Mouse (Mus musculus) neural tube, embryonic 10.5 days (tissue): Measurements from ENCODE around the gene Prom1.
"Not testable (repeated sequence)": the region's sequence is repeated elsewhere in the genome, so short reads cannot be mapped to it uniquely, and the experiment has no call there.

Source experiments
- DNase-seq: peaks from one replicate; pipeline ENCODE4 v3.0.0-alpha.2; 2017; ENCODE audit warnings: low spot score; ENCODE audit errors: extremely low spot score

Gene Prom1

GRCm38 (mm10) chr5:44101231-44102110 lies at the start of gene Prom1:
Gene Prom1, minus strand, starts transcription at chr5:44102032.
- peak; percentile 83 for DNase-seq

DNA sequence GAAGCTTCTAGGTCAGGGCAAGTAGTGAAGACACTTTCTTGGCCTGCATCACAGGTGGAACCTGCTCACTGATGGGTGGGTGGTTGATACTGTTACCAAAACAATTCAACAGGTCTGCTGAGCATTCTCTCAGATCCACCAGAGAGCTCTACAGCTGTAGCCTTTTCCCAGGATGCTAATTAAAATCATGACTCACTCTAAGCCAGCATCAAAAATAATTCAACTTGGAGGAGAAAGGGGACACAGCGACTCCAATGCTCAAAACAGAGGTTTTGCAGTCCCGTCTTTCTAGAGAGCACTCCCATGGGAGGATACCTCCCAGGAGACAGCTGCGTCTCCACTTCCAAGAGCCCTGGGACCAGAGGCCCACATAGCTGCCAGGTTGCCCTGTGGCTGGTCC lies 45.9 kb upstream of the Prom1 start:
- DNase-seq, result no peak

DNA sequence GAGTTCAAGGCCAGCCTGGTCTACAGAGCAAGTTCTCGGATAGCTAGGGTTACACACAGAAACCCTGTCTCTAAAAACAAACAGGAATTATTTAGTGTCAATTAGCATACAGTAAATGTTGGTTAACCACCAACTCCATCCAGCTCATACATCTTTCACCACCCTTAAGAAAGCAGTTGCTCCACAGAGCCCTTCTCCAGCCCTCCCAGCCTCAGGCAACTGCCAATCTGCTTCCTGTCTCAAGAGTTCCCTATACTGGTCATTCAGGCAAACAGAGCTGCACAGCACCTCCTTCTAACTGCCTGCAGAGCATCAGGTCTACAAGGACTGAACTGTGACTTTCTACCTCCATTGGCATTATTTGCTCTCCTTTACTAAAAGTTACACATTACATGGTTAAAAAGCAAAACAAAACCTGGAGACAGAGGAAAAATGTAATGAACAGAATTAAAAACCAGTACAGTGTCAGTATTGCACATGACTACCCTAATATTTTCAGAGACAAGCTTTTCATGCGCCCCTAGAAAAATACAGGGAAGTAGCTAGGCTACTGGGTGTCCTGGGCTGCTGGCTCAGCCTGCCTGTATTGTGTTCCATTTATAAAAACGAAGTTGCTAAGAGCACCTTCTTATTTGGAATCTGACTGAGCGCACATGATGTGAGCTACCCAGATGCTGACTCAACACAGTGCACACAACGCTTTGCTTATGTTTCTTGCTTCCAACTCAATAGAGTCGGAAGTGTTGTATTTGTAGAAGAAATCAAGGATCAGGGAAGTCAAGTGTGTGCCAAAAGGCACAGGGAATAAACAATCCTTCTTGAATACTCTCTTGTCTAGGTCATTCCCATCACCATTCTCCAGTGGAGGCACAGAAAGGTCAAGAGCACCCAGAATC lies 44.9 kb upstream of the Prom1 start:
- DNase-seq, result no peak

GRCm38 (mm10) chr5:44143467-44144235 lies 41.8 kb upstream of the Prom1 start:
- no peak for DNase-seq

GRCm38 (mm10) chr5:44127487-44127886 lies 25.7 kb upstream of the Prom1 start:
- DNase-seq, result no peak

DNA sequence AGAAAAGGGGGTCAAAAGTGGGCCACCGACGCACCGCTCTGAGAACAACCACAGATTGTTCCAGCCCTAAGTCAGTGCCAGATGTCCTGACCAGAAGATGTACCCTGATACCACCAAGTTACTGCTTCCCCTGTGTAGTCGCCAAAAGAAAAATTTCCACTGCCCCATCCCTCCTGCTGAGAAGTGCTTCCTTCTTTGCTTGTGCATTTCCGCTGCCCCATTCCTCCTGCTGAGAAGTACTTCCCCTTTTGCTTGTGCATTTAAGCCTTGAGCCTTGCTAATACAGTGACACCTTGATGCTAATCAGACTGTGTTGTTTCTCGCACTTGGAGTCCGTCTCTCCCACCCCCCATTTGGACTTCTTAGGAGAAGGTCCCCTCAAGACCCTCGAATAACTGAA lies 24.7 kb upstream of the Prom1 start:
- DNase-seq, result not testable (repeated sequence)

DNA sequence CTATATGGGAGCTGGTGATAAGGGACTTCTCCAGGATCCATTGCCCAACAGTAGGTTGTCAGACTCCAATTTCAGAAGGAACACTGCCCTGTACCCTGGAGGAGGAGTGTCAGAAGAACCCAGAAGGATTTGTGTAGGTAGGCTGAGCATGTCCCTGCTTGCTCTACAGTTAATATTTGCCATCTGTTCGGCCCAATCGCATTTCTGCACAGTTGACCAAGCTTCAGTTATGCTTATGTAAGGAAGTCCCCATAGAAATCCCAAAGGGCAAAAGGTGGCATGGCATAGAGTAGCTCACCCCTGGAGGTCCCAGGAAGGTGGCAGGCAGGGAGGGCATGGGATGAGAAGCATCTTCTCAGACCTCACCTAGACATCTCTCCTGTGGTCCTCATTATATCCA lies 19.6 kb upstream of the Prom1 start:
- DNase-seq, result no peak

DNA sequence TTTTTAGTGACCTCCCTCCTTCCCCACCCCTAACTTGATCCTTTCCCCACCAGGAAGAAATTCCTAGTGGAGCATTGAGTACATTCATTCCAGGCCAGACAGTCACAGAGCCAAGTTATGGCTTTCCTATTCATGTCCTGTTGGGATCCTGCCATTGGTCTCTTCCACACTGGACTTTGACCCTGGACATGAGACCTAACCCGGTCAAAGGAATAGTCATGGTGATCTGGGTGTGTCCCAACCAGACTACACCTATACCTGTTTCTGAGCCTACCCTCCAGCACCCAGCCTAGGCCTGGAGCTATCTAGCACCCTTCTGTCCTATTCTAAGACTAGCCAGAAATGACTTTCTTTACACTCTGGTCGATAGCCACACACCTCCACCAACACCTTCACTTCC lies 11.3 kb upstream of the Prom1 start:
- DNase-seq, result no peak

GRCm38 (mm10) chr5:44109121-44109520 lies 7.3 kb upstream of the Prom1 start:
- no peak for DNase-seq

GRCm38 (mm10) chr5:44108125-44108524 lies 6.3 kb upstream of the Prom1 start:
- no peak for DNase-seq

DNA sequence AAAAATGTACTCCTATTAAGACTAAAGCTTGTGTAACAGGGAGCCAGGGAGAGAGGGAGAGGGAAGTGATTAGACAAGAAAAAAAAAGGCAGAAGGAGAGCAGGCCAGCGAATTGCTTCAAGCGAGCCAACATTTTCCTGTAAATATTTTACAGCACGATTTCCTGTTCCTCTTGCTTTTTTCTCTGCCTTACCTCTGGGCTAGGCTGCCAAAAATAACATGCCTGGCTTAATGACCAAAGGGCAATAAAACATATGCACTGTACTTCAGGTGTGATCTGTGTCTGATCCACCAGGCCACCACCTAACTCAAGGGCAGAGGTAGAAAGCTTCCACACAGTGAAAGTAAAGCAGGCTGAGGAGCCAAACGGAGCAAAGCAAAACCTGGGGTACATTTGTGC lies 3.4 kb upstream of the Prom1 start:
- no peak for DNase-seq

GRCm38 (mm10) chr5:44104686-44105085 lies 2.9 kb upstream of the Prom1 start:
- no peak for DNase-seq

DNA sequence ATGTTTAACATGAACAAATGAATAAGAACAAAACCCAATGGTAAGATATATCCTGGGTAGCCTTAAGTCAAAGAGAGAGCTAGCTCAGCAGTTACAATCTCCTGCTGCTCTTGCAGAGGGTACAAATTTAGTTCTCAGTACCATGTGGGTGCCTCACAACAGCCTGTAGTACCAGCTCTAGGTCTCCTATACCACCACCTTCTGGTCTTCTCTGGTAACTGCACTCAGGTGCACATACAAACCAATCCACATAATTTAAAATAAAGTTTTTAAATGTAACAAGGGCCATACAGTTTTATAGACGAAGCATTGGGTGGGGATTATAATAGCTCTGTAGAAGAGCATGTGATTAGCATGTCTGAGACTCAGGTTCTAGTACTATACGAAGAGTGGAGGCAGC lies 2.3 kb upstream of the Prom1 start:
- DNase-seq, result no peak

DNA sequence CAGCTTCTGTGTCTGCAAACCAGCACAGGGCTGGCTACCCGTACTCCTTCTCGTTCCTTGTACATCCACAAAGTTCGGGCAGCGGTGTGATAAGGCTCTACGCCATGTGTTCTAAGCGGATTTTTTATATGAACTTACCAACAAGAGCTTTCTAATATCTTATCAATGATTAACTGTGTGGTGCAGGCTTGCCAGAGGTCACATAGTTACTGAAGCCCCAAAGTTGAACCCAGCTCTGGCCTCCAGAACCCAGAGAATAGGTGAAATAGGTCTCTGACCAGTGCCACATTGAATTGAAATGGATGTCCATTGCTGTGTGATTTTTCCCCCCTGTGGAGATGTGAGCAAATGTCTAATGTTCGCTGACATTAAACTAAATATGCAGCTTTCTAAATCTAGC lies 1.3 kb upstream of the Prom1 start:
- no peak for DNase-seq

DNA sequence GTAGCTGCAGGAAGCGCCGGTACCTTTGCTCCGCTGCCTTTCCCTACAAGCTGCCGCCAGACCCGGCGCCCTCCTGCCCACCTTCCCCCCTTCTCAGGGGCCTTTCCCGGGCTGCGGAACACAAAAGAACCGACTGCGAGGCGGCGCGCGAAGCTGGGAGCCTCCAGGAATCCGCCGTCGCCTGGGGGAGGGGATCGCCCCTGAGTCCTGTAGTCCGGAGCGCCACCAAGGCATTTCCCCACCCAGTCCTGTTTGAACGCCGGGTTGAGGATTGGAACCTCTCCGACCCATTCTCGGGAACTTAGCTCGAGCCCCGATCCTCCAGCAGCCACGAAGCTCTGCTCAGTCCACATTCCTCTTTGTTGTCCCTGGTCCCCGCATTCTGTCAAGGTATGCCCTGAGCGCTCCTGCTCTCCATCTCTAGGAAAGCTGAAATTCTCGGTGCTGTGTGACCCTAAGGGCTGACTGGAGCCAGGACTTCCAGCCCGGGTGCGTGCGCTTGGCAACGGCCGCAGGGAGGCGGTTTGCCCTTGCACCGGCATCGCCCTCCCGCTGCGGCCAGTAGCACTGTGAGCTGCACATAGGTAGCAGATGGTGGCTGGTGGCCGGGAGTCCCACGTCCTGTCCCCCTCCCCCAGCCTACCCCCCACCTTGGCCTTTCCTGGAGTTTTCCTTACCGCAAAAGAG lies 1.1 kb downstream of the Prom1 start:
- peak; percentile 84 for DNase-seq

GRCm38 (mm10) chr5:44100187-44100543 lies 1.7 kb downstream of the Prom1 start:
- DNase-seq, result no peak

- no peak for DNase-seq
Observed at GRCm38 (mm10) chr5:44096996-44097395, 4.8 kb downstream of the Prom1 start.

DNA sequence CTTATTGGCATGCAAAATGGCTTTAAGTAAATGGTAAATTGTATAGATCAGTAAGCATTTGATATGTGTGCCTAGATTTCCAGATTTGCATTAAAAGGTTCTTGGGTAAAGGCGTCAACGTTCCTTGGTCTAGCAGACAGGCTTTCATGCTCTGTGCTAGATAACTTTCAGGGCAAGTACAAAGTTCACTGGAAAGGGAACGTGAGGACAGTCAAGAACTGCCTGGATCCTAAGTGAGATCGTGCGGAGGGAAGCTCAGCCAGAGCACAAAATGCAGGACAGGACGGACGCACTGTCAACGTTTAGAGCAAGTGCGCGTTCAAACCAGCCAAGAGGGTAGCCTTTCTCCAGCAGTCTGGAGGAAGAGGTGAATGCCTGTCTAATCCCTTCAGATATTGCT lies 5.7 kb downstream of the Prom1 start:
- no peak for DNase-seq

DNA sequence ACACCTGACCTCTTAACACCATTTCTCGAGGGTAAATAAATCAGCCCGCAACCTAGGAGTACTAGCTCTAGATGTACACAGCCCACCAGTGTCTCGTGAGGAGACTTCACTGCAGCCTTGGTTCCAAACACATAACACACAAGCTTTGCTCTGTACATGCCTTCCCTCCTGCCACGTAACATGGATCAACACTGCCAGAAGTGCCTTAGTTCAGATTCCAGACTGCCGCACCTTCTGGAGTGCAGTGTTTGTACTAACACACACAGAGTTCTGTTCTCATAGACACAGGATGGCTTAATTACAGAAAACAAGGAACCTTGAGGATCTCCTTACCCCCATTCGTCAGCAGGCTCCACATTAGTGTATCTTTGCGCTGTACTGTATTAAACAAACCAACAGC lies 6.1 kb downstream of the Prom1 start:
- no peak for DNase-seq

GRCm38 (mm10) chr5:44087034-44087433 lies 14.8 kb downstream of the Prom1 start:
- DNase-seq, result no peak

DNA sequence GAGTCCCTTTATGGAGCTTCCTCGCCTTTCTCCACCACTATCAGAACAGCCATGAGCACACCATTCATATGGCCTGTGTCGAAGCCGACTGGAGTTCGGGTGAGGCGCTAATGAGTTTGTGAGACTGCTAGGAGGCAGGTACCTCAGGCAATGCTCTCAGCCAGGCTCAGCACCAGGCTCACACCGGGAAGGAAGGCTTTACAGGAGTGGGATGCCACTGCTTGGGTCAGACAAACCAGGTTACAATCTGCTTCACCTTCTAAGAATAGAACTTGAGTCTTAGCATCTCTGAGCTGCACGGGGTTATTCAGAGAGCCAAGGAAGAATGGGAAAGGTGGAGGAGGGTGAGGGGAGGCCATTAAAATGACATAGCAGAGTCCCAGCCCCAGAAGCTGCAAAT lies 16.0 kb downstream of the Prom1 start:
- DNase-seq, result no peak
